Comparison of ENCODE assay signal across 7 mouse cellular contexts in genomic region chr11:115933108-115933746, GRCm38 (mm10). TPM values are rescaled to one million over a fixed set of nuclear protein-coding genes. Genes with fewer than 3 reads are reported as not detected.
DNase-seq lines count a peak whose midpoint lies in the region; ATAC-seq lines count a peak whose summit lies in the region.

Sap30bp (plus strand) TSS chr11:115933282.
Recql5 (minus strand) TSS chr11:115933477.

- H3K4me2 ChIP-seq in embryonic facial prominence, embryonic 11.5 days (ENCODE audit: low read depth, low read length) = peak within 1 kb of the TSS; percentile 83
- H3K4me2 ChIP-seq in midbrain, embryonic 13.5 days (replicated peaks) = peak within 1 kb of the TSS; percentile 98

- no peak within 1 kb of the TSS for H3K27ac ChIP-seq in embryonic facial prominence, embryonic 11.5 days (replicated peaks; ENCODE audit: low read depth, low read length)
- peak within 1 kb of the TSS; percentile 80 for H3K27ac ChIP-seq in limb, embryonic 10.5 days
- H3K27ac ChIP-seq in midbrain, embryonic 13.5 days = peak within 1 kb of the TSS; percentile 52

- H3K4me1 ChIP-seq in embryonic facial prominence, embryonic 11.5 days (ENCODE audit: control insufficient read depth, insufficient read depth, low read length) = no peaks in the 10 kb centered on the region
- H3K4me1 ChIP-seq in limb, embryonic 10.5 days = peaks cover 20% of the 10 kb centered on the region
- H3K4me1 ChIP-seq in midbrain, embryonic 13.5 days (replicated peaks) = peaks cover 33% of the 10 kb centered on the region

- peaks cover 2% of the 10 kb centered on the region; the same call in 1 of the 2 replicates for H3K36me3 ChIP-seq in embryonic facial prominence, embryonic 11.5 days (replicated peaks; ENCODE audit: control insufficient read depth, insufficient read depth, low read depth, low read length)
- peaks cover 48% of the 10 kb centered on the region for H3K36me3 ChIP-seq in limb, embryonic 10.5 days
- H3K36me3 ChIP-seq in midbrain, embryonic 13.5 days = peaks cover 42% of the 10 kb centered on the region

- under 1% methylated on average over 28 of the region's 28 CpGs for WGBS in embryonic facial prominence, embryonic 11.5 days
- WGBS in limb, embryonic 10.5 days = under 1% methylated on average over 28 of the region's 28 CpGs
- under 1% methylated on average over 28 of the region's 28 CpGs for WGBS in midbrain, embryonic 13.5 days

- H3K4me3 ChIP-seq in embryonic facial prominence, embryonic 11.5 days (ENCODE audit: low read depth, low read length) = peak within 1 kb of the TSS; percentile 95
- peak within 1 kb of the TSS; percentile 73 for H3K4me3 ChIP-seq in limb, embryonic 10.5 days
- peak within 1 kb of the TSS; percentile 94 for H3K4me3 ChIP-seq in midbrain, embryonic 13.5 days (replicated peaks)

- peak within 1 kb of the TSS; percentile 90 for H3K9ac ChIP-seq in embryonic facial prominence, embryonic 11.5 days (replicated peaks; ENCODE audit: low read length)
- H3K9ac ChIP-seq in midbrain, embryonic 13.5 days (replicated peaks) = peak within 1 kb of the TSS; percentile 89

- peak; percentile 98 for DNase-seq in adrenal gland, postnatal 14 days
- DNase-seq in embryonic facial prominence, embryonic 11.5 days (ENCODE audit: low spot score) = peak; percentile 100
- DNase-seq in kidney, adult 11 months = peak; percentile 96
- peak; percentile 98 for DNase-seq in limb, embryonic 10.5 days (ENCODE audit: low spot score)
- DNase-seq in spleen, adult 12 weeks (ENCODE audit: low spot score) = peak; percentile 94

- ATAC-seq in embryonic facial prominence, embryonic 11.5 days (replicated peaks; ENCODE audit: insufficient number of reproducible peaks, low FRiP score, low TSS enrichment, low read depth) = peak; percentile 95
- peak; percentile 96 for ATAC-seq in granulocyte monocyte progenitor cell, adult 5-6 weeks (replicated peaks; ENCODE audit: poor library complexity, severe bottlenecking)
- ATAC-seq in midbrain, embryonic 13.5 days = peak; percentile 99

- H3K9me3 ChIP-seq in embryonic facial prominence, embryonic 11.5 days (replicated peaks; ENCODE audit: control insufficient read depth, low read length) = no peaks in the 10 kb centered on the region
- no peaks in the 10 kb centered on the region for H3K9me3 ChIP-seq in limb, embryonic 10.5 days (replicated peaks)
- H3K9me3 ChIP-seq in midbrain, embryonic 13.5 days = no peaks in the 10 kb centered on the region

- H3K27me3 ChIP-seq in embryonic facial prominence, embryonic 11.5 days (ENCODE audit: control insufficient read depth, insufficient read depth, low read length) = no peaks in the 10 kb centered on the region
- no peaks in the 10 kb centered on the region for H3K27me3 ChIP-seq in limb, embryonic 10.5 days (ENCODE audit: low read depth, poor library complexity, severe bottlenecking)
- no peaks in the 10 kb centered on the region for H3K27me3 ChIP-seq in midbrain, embryonic 13.5 days

RNA-seq across cellular contexts. Expression of gene Sap30bp, which starts in this region (rescaled TPM):
- total RNA-seq in adrenal gland, postnatal 14 days (2021) = 40.9 and 42.9 TPM in 2 replicates
- polyA plus RNA-seq in embryonic facial prominence, embryonic 11.5 days (2014; fragmentation: Nextera tagmentation; extraction: Ambion mirVana) = 49.8 and 59.4 TPM in 2 replicates
- total RNA-seq in granulocyte monocyte progenitor cell, adult 5-6 weeks (2014; fragmentation: Nextera tagmentation) = 20.4 and 44.5 TPM in 2 replicates
- 145 and 211 TPM in 2 replicates for total RNA-seq in granulocyte monocyte progenitor cell, adult 5-6 weeks (2017)
- 47.9 and 52.2 TPM in 2 replicates for polyA plus RNA-seq in limb, embryonic 10.5 days (2016; fragmentation: Nextera tagmentation; extraction: Ambion mirVana)
- polyA plus RNA-seq in midbrain, embryonic 13.5 days (2015; fragmentation: Nextera tagmentation; extraction: Ambion mirVana) = 52.7 and 53.8 TPM in 2 replicates

RNA-seq across cellular contexts. Expression of gene Recql5, which starts in this region (rescaled TPM):
- 18.3 and 22.3 TPM in 2 replicates for total RNA-seq in adrenal gland, postnatal 14 days (2021)
- 14.2 and 15.3 TPM in 2 replicates for polyA plus RNA-seq in embryonic facial prominence, embryonic 11.5 days (2014; fragmentation: Nextera tagmentation; extraction: Ambion mirVana)
- 22.8 and 27.6 TPM in 2 replicates for total RNA-seq in granulocyte monocyte progenitor cell, adult 5-6 weeks (2014; fragmentation: Nextera tagmentation)
- 18.9 and 19.3 TPM in 2 replicates for total RNA-seq in granulocyte monocyte progenitor cell, adult 5-6 weeks (2017)
- polyA plus RNA-seq in limb, embryonic 10.5 days (2016; fragmentation: Nextera tagmentation; extraction: Ambion mirVana) = 30.4 and 34.6 TPM in 2 replicates
- 28.3 and 29.2 TPM in 2 replicates for polyA plus RNA-seq in midbrain, embryonic 13.5 days (2015; fragmentation: Nextera tagmentation; extraction: Ambion mirVana)
